Mouse (Mus musculus) MEL (cell line): ENCODE measurements around the gene 2300009A05Rik. TPM values are rescaled to one million over a fixed set of nuclear protein-coding genes. Genes with fewer than 3 reads are reported as not detected.

ENCODE experiments used
- DNase-seq: peaks from one replicate; pipeline ENCODE4 v3.0.0; 2011; ENCODE audit warnings: low read depth, low spot score
- H3K27ac ChIP-seq: 2 replicates; pipeline ENCODE4 v1.5.1; 2012; ENCODE audit warnings: low read depth, mild to moderate bottlenecking, control low read depth, low read length, moderate library complexity; ENCODE audit not compliant: control insufficient read depth
- H3K27me3 ChIP-seq, 2 experiments: fragments of 150-350 bp in 1 of 2; sonication (generic) in 1 of 2; 2 replicates each; pipeline ENCODE4 v1.6.1; 2012; ENCODE audit warnings: low read length in 2 of 2, mild to moderate bottlenecking in 2 of 2, improper control_type of control experiment in 1 of 2, moderate library complexity in 1 of 2; ENCODE audit not compliant: insufficient read depth in 2 of 2, control insufficient read depth in 1 of 2
- H3K36me3 ChIP-seq, 2 experiments: 2 replicates each; pipeline ENCODE4 v1.6.1; 2012 to 2014; ENCODE audit warnings: low read length in 2 of 2, improper control_type of control experiment in 1 of 2, inconsistent platforms in 1 of 2, mild to moderate bottlenecking in 1 of 2; ENCODE audit not compliant: insufficient read depth in 2 of 2, control insufficient read depth in 1 of 2
- H3K4me1 ChIP-seq, 2 experiments: fragments of 150-350 bp in 1 of 2; sonication (generic) in 1 of 2; 2 replicates each; pipeline ENCODE4 v1.6.1; 2012; ENCODE audit warnings: low read length in 2 of 2, improper control_type of control experiment in 1 of 2, mild to moderate bottlenecking in 1 of 2; ENCODE audit not compliant: insufficient read depth in 2 of 2, control insufficient read depth in 1 of 2
- H3K4me3 ChIP-seq, 2 experiments: fragments of 150-350 bp in 1 of 2; sonication (generic) in 1 of 2; 2 replicates each; pipeline ENCODE4 v1.5.1; 2012; ENCODE audit warnings: low read depth in 2 of 2, low read length in 2 of 2, mild to moderate bottlenecking in 2 of 2, moderate library complexity in 2 of 2, control low read depth in 1 of 2, improper control_type of control experiment in 1 of 2; ENCODE audit not compliant: control insufficient read depth in 1 of 2, insufficient read depth in 1 of 2
- H3K79me2 ChIP-seq: 2 replicates; pipeline ENCODE4 v1.6.1; 2012; ENCODE audit warnings: mild to moderate bottlenecking, low read length, moderate library complexity; ENCODE audit not compliant: control insufficient read depth, poor library complexity, insufficient read depth
- H3K9ac ChIP-seq: 2 replicates; pipeline ENCODE4 v1.6.1; 2012; ENCODE audit warnings: low read depth, mild to moderate bottlenecking, control low read depth, low read length, moderate library complexity; ENCODE audit not compliant: control insufficient read depth, poor library complexity, severe bottlenecking
- H3K9me3 ChIP-seq: fragments of 150-350 bp; sonication (generic); replicated peaks from 2 replicates; pipeline ENCODE4 v1.6.1; 2012; ENCODE audit warnings: mild to moderate bottlenecking, low read length, improper control_type of control experiment, moderate library complexity; ENCODE audit not compliant: insufficient read depth
- CHD2 ChIP-seq: IDR thresholded peaks from 2 replicates; pipeline ENCODE4 v1.6.1; 2011; ENCODE audit warnings: low read length, improper control_type of control experiment
- ELF1 ChIP-seq: IDR thresholded peaks from 2 replicates; pipeline ENCODE4 v1.6.1; 2014; ENCODE audit warnings: low read depth, mild to moderate bottlenecking, inconsistent platforms, low read length, improper control_type of control experiment, moderate library complexity
- GABPA ChIP-seq: IDR thresholded peaks from 2 replicates; pipeline ENCODE4 v1.6.1; 2012; ENCODE audit warnings: low read depth, mild to moderate bottlenecking, inconsistent platforms, low read length, improper control_type of control experiment, moderate library complexity
- HCFC1 ChIP-seq: IDR thresholded peaks from 2 replicates; pipeline ENCODE4 v1.6.1; 2012; ENCODE audit warnings: low read depth, mild to moderate bottlenecking, inconsistent platforms, low read length, improper control_type of control experiment, moderate library complexity
- KAT2A ChIP-seq: conservative IDR thresholded peaks from 2 replicates; pipeline ENCODE4 v1.6.1; 2012; ENCODE audit warnings: low read depth, low read length, improper control_type of control experiment, inconsistent platforms
- MAX ChIP-seq: IDR thresholded peaks from 2 replicates; pipeline ENCODE4 v1.6.1; 2011; ENCODE audit warnings: low read length, improper control_type of control experiment
- MXI1 ChIP-seq: IDR thresholded peaks from 2 replicates; pipeline ENCODE4 v1.6.1; 2011; ENCODE audit warnings: mild to moderate bottlenecking, low read depth, low read length, improper control_type of control experiment
- MYC ChIP-seq: IDR thresholded peaks from 2 replicates; pipeline ENCODE4 v1.6.1; 2011; ENCODE audit warnings: low read depth, mild to moderate bottlenecking, low read length, improper control_type of control experiment, moderate library complexity
- NRF1 ChIP-seq: IDR thresholded peaks from 2 replicates; pipeline ENCODE4 v1.6.1; 2014; ENCODE audit warnings: low read depth, mild to moderate bottlenecking, inconsistent platforms, low read length, improper control_type of control experiment, moderate library complexity; ENCODE audit not compliant: poor library complexity, insufficient read depth, severe bottlenecking
- POLR2A ChIP-seq, 2 experiments: IDR thresholded peaks; 2 replicates each; pipeline ENCODE4 v1.6.1; 2011 to 2012; ENCODE audit warnings: low read length in 2 of 2, mild to moderate bottlenecking in 2 of 2, control low read depth in 1 of 2, improper control_type of control experiment in 1 of 2, low read depth in 1 of 2, moderate library complexity in 1 of 2; ENCODE audit not compliant: control insufficient read depth in 1 of 2, insufficient read depth in 1 of 2, poor library complexity in 1 of 2
- POLR2AphosphoS2 ChIP-seq: IDR thresholded peaks from 2 replicates; pipeline ENCODE4 v1.6.1; 2011; ENCODE audit warnings: low read length, improper control_type of control experiment
- POLR2AphosphoS5 ChIP-seq: IDR thresholded peaks from 2 replicates; pipeline ENCODE4 v1.6.1; 2012; ENCODE audit warnings: low read depth, borderline replicate concordance, mild to moderate bottlenecking, inconsistent platforms, low read length, moderate library complexity, mixed read lengths
- RAD21 ChIP-seq: IDR thresholded peaks from 2 replicates; pipeline ENCODE4 v1.6.1; 2011; ENCODE audit warnings: mild to moderate bottlenecking, low read depth, low read length, improper control_type of control experiment
- SMC3 ChIP-seq: IDR thresholded peaks from 2 replicates; pipeline ENCODE4 v1.6.1; 2011; ENCODE audit warnings: low read depth, low read length, improper control_type of control experiment
- TAL1 ChIP-seq: IDR thresholded peaks from 2 replicates; pipeline ENCODE4 v1.6.1; 2012; ENCODE audit warnings: mild to moderate bottlenecking, inconsistent platforms, low read length, moderate library complexity, mixed read lengths
- TCF12 ChIP-seq: IDR thresholded peaks from 2 replicates; pipeline ENCODE4 v1.6.1; 2014; ENCODE audit warnings: low read depth, mild to moderate bottlenecking, inconsistent platforms, low read length, improper control_type of control experiment, moderate library complexity
- ZC3H11A ChIP-seq: IDR thresholded peaks from 2 replicates; pipeline ENCODE4 v1.6.1; 2012; ENCODE audit warnings: low read depth, mild to moderate bottlenecking, inconsistent platforms, low read length, improper control_type of control experiment
- ZKSCAN1 ChIP-seq: IDR thresholded peaks from 2 replicates; pipeline ENCODE4 v1.6.1; 2012; ENCODE audit warnings: low read depth, mild to moderate bottlenecking, inconsistent platforms, low read length, improper control_type of control experiment, moderate library complexity
- ZMIZ1 ChIP-seq: IDR thresholded peaks from 2 replicates; pipeline ENCODE4 v1.6.1; 2012; ENCODE audit warnings: low read depth, mild to moderate bottlenecking, inconsistent platforms, low read length, improper control_type of control experiment, moderate library complexity
- polyA plus RNA-seq, 2 experiments: library from polyadenylated mRNA; stranded (reverse) in 1 of 2; unstranded in 1 of 2; fragments of >175 nt in 1 of 2; fragments of >200 nt in 1 of 2; gene quantifications; 2 replicates each; pipeline versions ENCODE4 v1.2.1 to v1.2.4; 2012; ENCODE audit warnings: low replicate concordance in 2 of 2, low read depth in 1 of 2; ENCODE audit not compliant: insufficient read length in 2 of 2, insufficient read depth in 1 of 2, missing spikeins in 1 of 2
- total RNA-seq: library from RNA; depleted of rRNA; stranded (reverse); fragments of 300-350 nt; gene quantifications from 2 replicates; pipeline ENCODE4 v1.2.3, GENCODE M21; 2012

Gene 2300009A05Rik
- total and polyA plus RNA-seq, 3 experiments, result 25.5 to 30.6 TPM; not detected in 1

DNA sequence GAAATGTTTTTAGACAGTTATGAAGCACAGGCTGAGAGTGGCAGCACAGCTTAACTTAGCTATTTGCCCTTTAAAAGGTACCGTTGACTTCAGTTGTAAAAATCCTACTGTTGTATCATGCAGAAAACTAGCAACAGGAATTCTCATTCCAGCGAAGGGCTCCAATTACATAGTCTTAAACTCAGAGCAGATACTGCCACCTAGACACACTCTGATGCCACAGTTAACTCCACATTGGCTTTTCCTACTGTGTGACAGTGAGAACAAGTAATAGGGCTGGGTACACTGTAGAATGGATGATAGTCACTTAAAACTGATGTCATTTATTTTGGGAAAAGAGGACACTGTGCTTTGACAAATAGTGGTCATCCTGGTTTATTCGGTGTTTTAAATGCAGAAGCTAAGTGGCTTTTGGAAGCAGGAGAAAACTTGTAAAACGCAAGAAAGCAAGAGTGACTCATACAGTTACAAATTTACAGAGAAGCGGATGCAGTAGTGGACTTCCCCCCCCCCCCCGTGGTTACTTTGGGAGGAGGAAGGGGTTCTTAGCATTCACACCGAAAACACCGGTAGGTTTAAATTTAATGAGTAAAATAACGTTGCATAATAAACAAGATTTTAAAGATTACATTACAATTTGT, 22.2 kb upstream of the 2300009A05Rik start:
- Histone ChIP-seq H3K4me1 (no peaks in the 10 kb centered on the region), H3K79me2 (no peaks in the 10 kb centered on the region), H3K9ac (no peak overlapping the region), H3K27me3 (no peaks in the 10 kb centered on the region), H3K36me3 (no peaks in the 10 kb centered on the region), H3K4me3 (no peak overlapping the region), H3K9me3 (no peaks in the 10 kb centered on the region), H3K27ac (no peak overlapping the region)
- TF ChIP-seq ZMIZ1, result no peak
- no peak for TF ChIP-seq TCF12
- no peak for TF ChIP-seq ZC3H11A
- TF ChIP-seq MXI1, result no peak
- TF ChIP-seq MYC, result no peak
- TF ChIP-seq ELF1, result no peak
- TF ChIP-seq RAD21, result no peak
- TF ChIP-seq POLR2A (IDR thresholded peaks at IDR 0.05; ENCODE audit: control insufficient read depth in 1 of 2, insufficient read depth in 1 of 2, low read depth in 1 of 2, low read length in 2 of 2, poor library complexity in 1 of 2), result no peak
- no peak for TF ChIP-seq KAT2A
- no peak for TF ChIP-seq SMC3
- no peak for TF ChIP-seq POLR2AphosphoS2
- TF ChIP-seq GABPA, result no peak
- DNase-seq, result no peak

DNA sequence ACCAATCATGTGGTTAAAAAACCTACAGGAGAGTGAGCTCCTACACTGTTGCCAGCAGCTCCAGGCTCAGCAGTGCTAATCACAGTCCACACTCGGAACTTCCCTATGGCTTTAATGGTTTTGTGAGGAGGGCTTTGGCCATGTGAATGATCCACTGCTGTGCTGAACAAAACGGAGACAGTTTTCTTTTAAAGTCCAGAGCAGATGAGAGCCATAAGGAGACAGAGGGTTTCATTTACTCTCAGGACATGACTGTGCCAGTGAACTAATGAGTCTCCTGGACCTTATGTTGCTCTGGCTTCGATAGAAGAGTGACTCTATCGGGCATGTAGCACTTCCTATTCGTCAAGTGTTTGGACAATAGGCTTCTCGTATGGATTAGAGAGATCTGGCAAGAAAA, 21.4 kb upstream of the 2300009A05Rik start:
- no peaks in the 10 kb centered on the region for H3K36me3 ChIP-seq
- no peaks in the 10 kb centered on the region for H3K9me3 ChIP-seq
- no peak for DNase-seq
- no peak overlapping the region for H3K9ac ChIP-seq
- no peak overlapping the region for H3K27ac ChIP-seq
- no peaks in the 10 kb centered on the region for H3K27me3 ChIP-seq
- no peaks in the 10 kb centered on the region for H3K4me1 ChIP-seq
- no peaks in the 10 kb centered on the region for H3K79me2 ChIP-seq
- TF ChIP-seq POLR2AphosphoS5 (no peak), HCFC1 (no peak), TAL1 (no peak), POLR2A (IDR thresholded peaks at IDR 0.05; ENCODE audit: control insufficient read depth in 1 of 2, insufficient read depth in 1 of 2, low read depth in 1 of 2, low read length in 2 of 2, poor library complexity in 1 of 2) (no peak), MAX (no peak), TCF12 (no peak), ZKSCAN1 (no peak), GABPA (no peak), ELF1 (no peak), CHD2 (no peak), NRF1 (no peak)
- H3K4me3 ChIP-seq, result no peak overlapping the region
